Mouse (Mus musculus) stomach, postnatal 0 days (tissue): ENCODE results near the gene 1190005I06Rik.

ENCODE experiments used
- CTCF ChIP-seq: IDR thresholded peaks from 2 replicates; pipeline ENCODE4 v1.5.1; 2016; ENCODE audit warnings: antibody characterized with exemption, low read depth, mild to moderate bottlenecking, moderate library complexity
- EP300 ChIP-seq: optimal IDR thresholded peaks from 2 replicates; pipeline ENCODE3; 2016; ENCODE audit warnings: antibody characterized with exemption

- TF ChIP-seq CTCF, result no peak
- TF ChIP-seq EP300, result no peak
These were observed 9.1 kb upstream of the 1190005I06Rik start for GRCm38 (mm10) chr8:120656322-120657052.
